Mouse (Mus musculus) liver, postnatal 0 days (tissue): Measurements from ENCODE around the gene Psmb9.
"Not testable (repeated sequence)": the region's sequence is repeated elsewhere in the genome, so short reads cannot be mapped to it uniquely, and the experiment has no call there.

Source experiments
- CTCF ChIP-seq: sonication (generic); IDR thresholded peaks from 2 replicates; pipeline ENCODE4 v1.5.1; 2016; ENCODE audit warnings: antibody characterized with exemption, low read depth
- EP300 ChIP-seq: IDR thresholded peaks from 2 replicates; pipeline ENCODE4 v1.6.1; 2016; ENCODE audit warnings: antibody characterized with exemption, low read depth, mild to moderate bottlenecking

- not testable (repeated sequence) for TF ChIP-seq CTCF, EP300
These were observed 43.4 kb upstream of the Psmb9 start for GRCm38 (mm10) chr17:34230971-34231370.
